Mouse (Mus musculus) urinary bladder, adult 2 months (tissue): Measurements from ENCODE around the gene Mme. TPM values are rescaled to one million over a fixed set of nuclear protein-coding genes. Genes with fewer than 3 reads are reported as not detected.

Source experiments
- DNase-seq: peaks from one replicate; pipeline ENCODE4 v3.0.0; 2022; ENCODE audit warnings: low spot score
- polyA plus RNA-seq: library from polyadenylated mRNA; depleted of rRNA; stranded (reverse); fragments of >200 nt; gene quantifications from 2 replicates; pipeline ENCODE4 v1.2.3, GENCODE M21; 2012; rRNA removed

Gene Mme
- polyA plus RNA-seq, result 0.62 and 0.88 TPM in 2 replicates

DNA sequence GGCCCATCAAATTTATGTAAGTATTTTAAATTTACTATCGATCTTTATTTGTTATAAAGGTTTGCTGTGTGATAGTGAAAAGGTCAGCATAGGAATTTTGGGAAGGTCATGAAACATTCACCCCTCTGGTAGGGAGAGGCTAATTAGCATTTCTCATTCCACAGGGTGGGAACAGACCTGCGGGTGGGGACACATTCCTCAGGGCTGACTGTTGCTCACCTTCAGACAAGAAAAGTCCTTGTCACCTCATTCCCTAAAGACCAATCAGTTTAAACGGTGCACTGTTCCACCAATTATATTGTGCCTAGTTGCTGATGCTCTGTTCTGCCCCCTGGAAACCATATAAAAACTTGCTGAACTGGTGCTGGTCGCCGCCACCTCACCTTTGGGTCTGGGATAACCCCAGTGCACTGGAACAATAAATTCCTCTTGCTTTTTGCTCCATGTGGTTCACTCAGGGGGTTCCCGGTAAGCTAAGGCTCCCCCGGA is at the start of gene Mme:
Gene Mme, plus strand, starts transcription at position 439 of the 489 bp plus-strand sequence.
- DNase-seq, result no peak

DNA sequence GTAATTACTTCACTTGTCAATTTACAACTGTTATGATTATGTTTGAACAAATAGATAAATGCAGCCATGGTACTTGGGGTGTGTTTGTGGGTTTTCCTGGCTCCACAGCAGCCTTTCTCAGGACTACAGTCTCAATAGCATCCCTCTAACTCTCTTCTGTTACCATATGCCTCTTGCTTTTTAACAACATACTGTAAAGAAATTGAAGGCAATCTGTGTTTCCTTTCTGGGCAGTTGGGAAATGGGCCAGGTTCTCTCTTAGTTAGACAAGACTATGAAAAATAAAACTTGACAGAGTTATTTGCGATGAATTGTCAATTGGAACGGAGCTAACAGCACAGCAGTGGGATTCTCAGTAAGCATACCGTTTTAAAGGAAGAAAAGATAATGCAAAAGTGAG is 44.8 kb upstream of the Mme start:
- no peak for DNase-seq

DNA sequence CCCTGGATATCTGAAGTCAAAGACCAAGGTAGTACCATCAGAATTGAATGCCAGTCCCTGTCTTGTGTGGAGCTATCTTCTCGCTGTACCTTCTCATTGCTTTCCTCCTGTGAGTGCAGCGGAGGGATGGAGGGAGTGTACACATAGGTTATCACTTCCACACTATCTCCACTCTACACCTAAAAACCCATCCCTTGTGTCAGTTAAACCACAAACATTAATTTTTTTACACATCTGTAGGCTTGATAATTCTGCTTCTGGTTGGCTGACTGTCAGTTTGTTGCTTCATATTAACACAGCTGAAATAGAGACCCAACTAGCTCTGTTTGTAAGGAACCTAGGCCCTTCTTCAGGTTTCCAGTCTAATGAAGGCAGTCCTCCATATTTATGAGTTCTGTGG is 43.3 kb upstream of the Mme start:
- DNase-seq, result no peak

DNA sequence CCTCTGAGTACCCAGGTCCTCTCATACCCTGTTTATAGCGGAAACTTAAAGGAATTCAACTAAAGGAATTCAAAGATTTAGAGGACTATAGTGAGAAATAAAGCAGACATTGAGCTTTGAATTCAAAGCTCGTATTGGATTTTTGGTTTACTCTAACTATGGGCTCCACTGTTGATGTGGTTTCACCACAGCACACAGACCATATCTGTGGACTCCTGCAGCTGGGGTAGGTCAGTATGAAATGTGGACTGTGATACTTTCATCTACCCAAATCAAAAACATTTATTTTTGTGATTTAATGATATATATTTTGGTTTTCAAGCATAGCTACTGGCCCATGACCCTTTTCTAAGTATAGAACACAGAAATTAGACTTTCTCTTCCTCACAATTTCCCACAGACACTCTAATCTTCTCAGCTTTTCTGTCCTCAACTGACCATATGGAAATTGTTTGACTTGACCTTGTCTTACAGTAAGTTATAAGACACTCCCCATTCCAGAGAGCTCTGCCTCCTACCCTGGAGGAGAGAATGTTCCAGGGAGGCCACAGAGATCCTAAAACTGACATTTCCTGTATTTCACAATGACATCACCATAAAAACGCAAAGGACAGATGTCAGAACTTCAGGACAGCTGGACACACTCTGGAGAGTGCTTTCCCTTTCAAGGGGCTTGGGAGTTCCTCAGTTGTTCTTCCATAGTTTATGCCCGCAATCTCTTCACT is 19.3 kb upstream of the Mme start:
- no peak for DNase-seq

DNA sequence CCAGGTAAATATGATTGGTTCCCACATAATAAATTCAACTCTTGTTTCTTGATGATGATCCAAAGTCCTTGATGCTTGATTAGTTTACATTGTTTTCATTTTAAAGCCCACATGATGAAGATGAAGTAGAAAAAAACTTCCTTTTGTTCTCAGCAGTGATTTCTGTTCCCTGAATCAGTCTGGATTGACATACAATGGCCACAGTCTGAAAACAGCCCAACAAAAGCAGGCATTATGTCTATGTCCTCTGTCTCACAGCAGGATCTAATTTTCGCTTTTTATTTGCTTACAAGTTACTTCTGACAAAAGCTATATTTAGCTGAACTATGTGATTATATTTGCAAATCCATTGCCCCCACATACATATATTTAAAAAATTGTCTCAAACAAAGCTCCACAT is 17.7 kb upstream of the Mme start:
- no peak for DNase-seq

DNA sequence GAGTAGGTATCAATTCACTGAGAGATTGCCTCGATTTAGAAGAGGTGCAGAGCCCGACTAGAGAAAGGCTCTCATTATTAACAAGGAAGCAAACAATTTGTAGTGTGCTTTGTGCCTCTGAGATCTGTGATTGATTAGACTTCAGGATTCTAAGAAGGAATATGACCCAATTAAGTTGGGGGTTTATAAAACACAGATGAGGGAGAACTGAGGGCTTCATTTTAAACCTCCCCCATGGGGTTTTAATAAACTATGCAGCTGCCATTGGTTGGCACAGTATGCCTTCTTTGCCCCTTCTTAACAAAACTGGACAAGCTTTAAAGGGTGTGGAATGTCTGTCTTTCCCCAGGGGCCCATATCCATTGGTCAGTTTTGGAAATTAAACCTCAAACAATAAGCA is 5.4 kb upstream of the Mme start:
- DNase-seq, result no peak

DNA sequence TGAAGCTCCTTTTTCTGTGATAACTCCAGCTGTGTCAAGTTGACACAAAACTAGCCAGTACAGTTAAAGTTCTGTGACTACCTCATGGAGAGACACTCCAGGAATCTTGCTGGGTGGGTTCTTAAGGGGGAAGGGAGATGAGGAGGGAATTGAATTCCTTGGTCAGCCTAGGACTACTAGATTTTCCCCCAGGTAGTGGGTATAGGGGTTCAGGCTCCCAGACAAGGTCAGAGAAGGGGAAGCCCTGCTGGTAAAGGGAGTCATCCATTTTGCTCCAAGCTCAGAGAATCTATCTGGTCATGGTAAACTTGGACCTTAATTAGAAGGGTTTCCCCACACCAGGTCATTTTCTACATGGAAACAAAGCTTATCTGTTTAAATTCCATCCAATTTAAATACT is 2.4 kb downstream of the Mme start:
- DNase-seq, result no peak

DNA sequence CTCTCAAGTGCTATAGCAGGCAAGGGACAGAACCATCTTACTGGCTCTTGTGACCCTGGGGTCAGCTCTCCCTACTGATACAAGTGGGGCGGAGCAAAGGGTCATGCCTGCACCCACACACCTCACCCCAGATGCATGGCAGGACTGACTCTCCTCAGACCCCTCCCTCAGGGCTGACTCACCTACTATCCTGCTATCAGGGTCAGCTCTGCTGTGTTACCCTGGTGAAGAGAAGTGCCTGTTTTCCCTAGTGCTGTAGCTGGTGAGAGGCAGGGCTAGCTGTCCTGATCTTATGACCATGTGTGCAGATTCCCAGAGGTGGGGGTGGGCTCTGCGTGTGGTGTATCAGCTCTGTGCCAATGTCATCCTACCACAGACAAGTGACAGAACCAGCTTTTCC is 30.8 kb downstream of the Mme start:
- no peak for DNase-seq

DNA sequence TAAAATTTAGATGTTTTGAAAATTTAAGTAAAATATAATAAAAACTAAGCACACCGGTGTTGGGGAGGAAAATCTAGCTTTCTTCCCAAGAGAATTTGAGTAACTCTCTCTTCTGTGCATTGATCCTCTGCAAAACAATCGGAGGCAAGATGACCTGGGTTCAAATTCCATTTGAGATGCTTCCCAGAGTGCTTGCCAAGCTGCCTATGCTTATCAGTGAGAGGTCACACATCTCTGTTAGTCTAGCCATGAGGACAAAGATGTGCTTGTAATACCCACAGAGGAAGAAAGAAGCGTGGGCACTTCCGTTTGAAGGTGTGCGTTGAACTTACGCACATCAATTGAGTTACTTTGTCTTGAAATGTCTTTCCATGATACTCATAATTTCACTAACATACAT is 53.0 kb downstream of the Mme start:
- no peak for DNase-seq

DNA sequence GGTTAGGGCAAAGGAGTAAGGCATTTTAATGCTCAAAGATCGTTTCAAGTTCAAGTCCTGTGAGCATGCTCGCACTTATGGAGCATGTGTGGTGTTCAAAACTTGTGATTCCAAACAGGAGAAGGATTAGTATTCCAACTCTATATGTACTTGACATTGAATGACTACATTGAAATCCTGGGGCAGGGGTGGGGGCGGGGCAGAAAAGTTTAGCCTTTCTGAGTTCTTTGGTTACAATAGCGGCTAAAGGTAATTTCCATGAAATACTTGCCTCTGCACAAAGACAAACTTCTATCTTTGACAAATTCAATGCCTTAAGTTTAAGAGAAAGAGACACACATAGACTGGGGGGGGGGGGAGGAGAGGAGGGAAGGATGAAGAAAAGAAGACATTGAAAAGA is 53.5 kb downstream of the Mme start:
- no peak for DNase-seq

DNA sequence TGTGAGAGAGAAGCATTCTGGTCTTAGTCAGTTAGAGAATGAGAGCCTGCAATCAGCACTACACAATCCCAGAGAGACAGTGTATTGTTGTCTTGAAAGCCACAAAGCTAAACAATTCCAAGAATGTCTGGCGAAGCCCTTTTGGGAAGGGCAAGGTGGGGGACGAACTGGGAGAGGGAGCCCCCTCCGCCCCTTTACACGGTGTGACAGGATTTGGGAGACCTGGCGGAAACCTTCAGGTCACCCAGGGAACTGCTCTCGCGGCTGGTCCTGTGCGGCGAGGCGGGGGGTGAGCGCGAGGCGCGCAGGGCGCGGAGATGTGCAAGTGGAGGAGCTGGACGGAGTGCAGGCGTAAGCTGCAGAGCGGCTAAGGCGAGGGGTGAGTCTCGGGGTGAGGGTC is 53.9 kb downstream of the Mme start:
- peak; percentile 27 for DNase-seq

DNA sequence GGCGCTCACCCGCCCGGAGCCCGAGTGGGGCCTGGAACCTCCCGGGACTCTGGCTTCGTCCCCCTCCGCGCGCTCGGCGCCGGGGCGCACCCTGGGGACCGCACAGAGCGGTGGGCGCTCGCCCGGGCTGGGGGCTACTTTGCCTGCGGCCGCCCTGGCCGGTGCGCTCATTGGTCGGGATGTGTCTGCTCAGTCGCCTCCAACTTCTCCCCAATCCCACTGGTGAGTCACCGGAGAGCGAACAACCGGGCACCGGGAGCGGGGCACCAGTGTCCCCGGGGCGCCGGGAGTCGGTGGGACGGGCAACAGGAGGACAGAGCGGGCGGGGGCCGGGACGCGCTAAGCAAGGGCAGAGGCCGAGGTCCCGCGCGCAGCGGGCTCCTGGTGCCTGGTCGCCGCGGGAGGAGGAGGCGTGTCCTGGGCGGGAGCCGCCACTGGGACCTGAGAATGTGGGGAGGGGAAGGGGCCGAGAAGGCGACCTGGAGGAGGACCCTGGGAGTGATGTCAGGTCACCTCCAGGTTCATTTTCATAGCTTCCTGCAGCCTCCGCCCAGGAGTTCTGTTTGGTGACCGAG is 54.4 kb downstream of the Mme start:
- peak; percentile 29 for DNase-seq

DNA sequence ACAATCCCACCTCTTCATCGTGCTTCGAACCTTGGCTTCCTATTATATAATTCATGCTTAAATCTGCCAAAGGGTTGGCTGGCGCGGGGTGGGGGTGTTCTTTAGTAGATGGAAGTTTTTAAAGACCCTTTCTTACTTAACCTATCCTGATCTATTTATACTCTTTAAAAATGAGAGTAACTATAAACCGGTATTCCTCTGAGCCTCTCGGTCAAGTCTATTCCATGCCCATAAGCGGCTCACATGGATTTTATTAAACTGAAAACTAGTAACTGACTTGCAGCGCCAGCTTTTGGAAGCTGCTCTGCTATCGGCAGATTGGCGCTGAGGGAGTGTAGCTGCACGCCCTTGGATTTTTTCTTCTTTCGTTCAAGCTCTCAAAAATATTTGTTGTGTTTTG is 55.1 kb downstream of the Mme start:
- DNase-seq, result no peak

DNA sequence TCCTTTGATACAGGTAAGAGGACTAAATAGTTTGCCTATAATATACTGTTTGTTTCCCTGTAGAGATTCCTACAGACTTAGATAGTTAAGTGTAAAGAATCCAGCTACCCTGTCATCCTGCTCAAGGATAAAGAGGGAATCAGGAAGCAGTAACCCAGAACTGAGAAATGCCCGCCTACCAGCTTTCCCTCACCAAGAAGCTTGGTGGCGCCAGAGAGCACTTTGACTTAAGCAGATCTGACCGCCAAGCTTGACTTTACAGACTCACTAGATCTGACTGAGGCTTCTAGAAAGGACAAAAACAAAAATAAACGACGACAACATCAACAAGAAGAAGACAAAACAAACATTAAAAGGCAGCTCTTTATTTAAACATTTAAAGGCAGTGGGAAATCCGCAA is 56.5 kb downstream of the Mme start:
- no peak for DNase-seq

DNA sequence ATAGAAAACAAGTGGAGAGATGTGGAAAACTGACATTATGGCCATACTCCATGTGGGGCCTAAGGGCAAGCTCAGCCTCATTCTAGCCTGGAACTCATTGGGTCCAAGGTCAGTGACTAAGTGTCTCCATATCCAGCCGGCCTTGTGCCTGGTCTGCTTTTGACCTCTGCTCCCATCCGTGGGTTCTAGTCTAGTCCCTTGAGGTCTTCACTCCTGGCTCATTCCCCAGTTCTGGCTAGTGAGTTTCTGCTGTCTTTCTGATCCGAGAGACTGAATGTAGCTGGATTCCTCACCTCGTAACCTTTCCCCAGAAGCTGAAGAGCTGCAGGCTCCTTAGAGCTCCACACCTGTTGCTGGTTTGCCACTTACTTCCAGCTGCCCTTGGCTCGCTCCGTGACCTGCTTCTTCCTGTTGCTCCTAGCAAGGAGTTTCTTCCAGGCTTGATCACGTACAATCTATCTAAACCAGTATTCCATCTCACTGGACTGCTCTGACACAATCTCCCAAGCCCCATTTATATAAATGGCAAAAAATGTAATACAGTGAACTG is 73.9 kb downstream of the Mme start:
- no peak for DNase-seq

DNA sequence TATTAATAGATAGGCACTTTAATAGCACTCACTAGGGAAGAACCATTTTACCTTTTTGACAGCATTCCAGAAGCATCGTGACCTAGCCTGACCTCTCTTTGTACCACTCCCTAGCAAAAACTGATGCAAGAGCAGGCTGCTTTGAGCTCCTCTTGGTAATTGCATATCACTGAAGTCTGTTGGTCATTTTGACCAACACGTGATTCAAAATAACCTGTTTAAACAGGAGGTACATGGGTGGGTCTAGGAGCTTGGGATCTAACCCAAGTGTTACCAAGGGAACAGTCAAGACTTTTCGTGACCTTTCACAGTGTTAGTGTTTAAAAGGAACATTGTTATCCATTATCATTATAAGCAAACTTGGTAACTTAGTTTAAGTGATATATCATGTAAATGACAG is 76.2 kb downstream of the Mme start:
- DNase-seq, result no peak

DNA sequence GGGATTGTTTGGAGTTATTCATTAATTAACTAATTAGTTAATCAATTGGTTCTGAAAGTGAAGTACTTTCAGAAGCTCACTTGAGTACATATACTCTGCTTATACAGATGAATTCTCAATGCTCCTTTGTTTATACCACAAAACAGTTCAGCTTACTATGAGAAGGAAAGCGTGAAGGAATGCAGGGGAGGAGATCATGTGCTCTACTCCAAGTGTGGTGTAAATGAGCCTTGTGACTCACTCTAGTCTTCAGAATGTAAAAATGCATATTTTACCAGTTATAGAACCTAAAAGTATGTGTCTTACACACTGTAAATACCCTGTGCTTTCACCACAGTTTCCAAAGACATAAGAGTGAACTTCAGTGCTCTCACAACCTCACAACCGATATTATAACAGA is 84.3 kb downstream of the Mme start:
- DNase-seq, result no peak

DNA sequence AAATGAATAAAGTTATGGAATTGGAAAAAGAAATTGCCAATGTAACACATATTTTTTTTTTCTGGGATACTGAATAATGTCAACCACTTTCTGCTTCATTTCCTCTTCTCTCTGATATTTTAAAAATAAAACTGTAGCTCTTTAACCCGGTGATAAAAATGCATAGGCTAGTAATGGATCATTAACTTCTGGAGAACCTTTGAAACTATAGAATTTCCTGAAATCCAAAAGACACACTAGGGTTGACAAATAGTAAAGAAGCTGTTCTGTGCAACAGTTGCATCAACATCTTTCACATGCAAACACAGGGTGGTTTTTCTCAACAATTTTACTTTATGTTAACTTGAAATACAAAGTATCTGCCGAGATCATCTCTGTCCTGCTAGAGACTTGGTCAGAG is 98.8 kb downstream of the Mme start:
- no peak for DNase-seq

DNA sequence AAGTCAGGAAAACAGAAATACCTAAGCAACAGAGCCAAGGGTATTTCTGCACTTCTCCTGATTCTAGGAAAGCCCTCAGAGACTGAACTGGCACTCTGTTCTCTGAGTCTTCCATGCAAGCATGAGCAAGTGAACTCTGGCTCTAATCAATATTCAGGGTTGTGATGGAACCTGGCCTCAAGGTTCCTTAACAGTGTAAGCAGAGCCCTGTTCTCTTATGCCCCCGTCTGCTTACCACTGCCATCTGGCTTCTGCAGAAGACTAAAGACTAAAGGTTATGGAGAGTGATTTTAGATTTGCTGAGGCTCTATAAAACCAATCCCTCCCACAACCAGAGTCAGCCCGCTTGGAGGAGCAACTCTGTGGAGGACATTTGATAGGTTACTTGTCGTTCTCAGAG is 99.2 kb downstream of the Mme start:
- DNase-seq, result no peak

DNA sequence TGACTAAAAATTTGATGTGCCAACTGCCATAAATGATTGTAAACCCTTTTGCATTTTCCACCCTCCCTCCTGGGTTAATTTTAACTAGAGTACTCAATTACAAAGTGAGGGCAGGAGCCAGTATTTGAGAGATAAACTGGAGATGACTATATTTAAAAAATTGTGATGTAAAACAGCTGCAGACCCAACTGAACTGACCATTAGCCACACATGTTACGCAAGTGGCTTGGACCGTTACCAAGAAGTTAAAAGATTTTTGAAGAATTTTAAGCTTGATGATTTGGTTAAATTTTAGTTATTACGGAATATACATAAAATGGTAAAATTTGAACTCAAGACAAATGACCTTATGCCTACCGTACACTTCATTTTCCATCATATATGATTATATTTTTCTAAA is 100.1 kb downstream of the Mme start:
- DNase-seq, result no peak

DNA sequence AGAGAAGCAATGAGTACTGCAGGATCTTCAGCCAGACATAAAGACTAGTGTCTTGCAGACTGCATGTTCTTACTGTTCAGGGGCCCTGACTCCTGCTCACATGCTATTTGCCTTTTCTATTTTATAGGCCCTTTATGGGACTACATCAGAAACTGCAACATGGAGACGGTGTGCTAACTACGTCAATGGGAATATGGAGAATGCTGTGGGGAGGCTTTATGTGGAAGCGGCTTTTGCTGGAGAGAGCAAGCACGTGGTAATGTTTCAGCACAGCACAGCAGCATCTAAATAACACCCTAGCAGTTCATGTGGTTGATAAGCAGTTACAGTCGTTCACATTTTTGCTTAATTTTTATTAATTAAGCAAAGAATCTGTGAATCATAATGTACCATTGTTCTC is 103.7 kb downstream of the Mme start:
- DNase-seq, result no peak

DNA sequence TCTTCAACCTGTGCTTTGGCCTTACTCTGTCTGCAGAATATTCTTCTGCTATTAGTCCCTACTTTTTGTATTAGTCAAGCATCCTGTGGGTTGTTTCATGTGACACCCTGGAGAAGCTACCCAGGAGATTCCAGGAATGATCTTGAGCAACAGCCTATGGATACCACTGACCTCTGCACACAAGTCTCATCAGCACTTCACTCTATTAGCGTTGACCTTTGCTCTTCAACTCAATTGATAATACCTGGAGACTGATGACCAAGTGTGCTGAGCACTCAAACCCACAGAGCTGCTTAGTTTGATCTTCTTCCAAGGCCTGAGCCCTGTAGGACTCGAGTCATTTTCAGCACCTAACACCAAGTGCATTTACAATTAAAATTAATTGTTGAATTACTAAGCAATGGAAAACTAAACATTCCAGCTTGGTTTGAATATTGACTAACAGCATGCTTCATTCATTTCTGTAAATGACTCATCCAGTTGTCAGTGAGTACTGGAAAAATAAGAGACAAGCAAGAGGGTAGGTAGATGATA is 107.6 kb downstream of the Mme start:
- DNase-seq, result no peak

DNA sequence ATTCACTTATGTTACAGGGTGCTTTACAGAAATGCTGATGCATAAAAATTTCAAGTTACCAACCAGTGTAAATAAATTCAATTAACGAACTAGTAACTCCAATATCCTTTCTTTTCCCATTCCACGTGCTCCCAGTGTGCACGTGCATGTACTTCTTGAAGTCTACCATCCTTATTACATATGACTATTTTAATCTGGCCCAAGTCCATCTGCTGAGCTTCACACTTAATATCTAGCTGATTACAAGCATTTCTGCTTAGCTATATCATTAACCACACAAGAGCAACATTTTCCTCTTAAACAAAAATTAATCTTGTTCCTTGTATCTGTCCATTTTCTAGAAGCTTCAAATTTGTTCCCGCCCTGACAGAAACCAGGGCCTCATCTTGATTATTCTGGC is 108.9 kb downstream of the Mme start:
- no peak for DNase-seq
